Mouse (Mus musculus): ENCODE results near the gene Slc5a11.

Gene Slc5a11

DNA sequence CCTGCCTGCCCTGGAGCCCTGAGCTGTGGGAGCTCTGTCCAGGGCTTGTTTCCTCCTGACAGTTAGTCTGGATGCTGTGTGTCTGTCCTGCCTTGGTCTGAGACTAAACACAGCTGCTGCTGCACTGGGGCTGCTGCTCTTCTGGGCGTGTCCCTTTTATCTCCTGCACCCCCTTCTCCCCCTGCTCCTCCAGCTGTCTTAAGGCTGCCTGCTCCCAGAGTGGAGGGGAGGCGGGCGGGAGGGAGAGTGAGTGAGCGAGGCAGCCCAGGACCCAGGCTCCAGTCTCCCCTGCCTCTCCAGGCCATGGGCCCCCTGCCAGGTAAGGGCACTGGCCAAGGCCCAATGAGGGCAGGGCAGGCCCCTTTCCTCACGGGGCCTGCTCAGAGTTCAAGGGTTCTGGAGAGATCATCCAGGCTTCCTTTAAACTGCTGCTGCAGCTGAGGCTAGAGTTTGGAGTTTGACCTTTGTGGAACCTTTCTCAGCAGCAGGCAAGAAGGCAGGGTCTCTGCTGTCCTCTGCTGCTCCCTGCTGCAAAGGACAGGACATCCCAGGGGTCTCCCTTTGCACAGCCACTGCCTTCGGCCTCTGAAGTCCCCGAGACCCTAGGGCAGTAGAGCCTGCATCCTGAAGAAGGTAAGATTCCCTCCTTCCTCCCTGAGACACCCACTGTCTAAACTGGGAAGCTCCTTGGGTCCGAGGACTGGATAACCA, at the start of gene Slc5a11:
Gene Slc5a11 (plus strand): TSS at position 416 of the 711 bp plus-strand sequence.
- no peak for DNase-seq

DNA sequence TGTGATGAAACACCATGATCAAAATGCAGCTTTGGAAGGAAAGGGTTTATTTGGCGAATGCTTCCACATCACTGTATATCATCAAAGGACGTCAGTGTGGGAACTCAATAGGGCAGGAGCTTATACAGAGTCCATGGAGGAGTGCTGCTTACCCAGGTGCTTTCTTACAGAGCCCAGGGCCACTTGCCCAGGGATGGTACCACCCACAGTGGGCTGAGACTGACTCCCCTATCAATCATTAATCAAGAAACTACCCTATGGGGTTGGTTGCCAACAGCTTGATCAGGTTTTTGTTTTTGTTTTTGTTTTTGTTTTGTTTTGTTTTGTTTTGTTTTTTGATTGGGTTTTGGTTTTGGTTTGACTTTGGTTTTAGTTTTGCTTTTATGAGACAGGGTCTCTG, 47.1 kb upstream of the Slc5a11 start:
- DNase-seq = no peak

DNA sequence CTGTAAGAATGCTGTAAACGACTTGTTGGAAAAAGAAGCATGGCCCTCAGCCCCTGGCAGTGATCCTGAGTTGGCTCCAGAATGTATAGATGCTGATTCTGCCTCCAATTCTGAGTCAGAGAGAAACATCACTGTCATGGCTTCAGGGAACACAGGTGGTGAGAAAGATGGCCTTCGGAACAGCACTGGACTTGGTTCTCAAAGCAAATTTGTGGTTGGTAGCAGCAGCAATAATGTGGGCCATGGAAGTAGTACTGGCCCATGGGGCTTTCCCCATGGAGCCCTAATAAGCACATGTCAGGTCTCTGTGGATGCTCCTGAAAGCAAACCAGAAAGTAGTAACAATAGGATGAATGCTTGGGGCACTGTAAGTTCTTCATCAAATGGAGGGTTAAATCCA, 45.0 kb upstream of the Slc5a11 start:
- DNase-seq = no peak

DNA sequence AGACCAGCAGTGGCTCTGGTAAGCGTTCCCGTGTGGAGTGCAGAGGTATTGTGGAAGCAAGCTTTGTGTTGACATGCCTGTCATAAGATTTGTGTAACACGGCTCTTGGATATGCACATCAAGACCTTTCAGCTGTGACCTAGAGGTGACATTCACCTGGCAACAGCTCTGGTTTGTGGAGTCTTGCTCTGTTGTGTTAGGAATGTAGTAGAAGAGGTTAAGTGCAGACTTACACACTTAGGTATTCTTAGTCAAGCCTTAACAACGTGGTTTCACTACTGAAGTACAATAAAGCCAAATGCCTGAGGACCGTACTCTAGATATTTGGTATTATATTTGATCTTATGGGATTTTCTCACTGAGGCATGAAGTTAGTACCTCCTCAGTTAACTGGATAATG, 42.5 kb upstream of the Slc5a11 start:
- DNase-seq = no peak

DNA sequence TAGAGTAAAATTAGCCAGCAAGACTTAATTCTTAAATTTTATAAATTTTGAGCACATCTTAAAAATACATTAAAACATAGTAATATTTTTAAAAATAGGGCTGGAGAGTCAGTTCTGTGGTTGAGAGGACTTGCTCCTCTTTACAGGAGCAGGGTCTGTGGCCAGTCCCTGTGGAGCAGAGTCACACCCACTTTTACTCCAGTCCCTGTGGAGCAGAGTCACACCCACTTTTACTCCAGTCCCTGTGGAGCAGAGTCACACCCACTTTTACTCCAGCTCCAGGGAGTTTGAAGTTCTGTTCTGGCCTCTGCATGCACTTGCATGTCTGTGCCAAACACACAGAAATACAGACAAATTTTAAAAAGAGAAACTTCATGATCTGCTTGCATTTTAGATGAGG, 37.4 kb upstream of the Slc5a11 start:
- DNase-seq = no peak

DNA sequence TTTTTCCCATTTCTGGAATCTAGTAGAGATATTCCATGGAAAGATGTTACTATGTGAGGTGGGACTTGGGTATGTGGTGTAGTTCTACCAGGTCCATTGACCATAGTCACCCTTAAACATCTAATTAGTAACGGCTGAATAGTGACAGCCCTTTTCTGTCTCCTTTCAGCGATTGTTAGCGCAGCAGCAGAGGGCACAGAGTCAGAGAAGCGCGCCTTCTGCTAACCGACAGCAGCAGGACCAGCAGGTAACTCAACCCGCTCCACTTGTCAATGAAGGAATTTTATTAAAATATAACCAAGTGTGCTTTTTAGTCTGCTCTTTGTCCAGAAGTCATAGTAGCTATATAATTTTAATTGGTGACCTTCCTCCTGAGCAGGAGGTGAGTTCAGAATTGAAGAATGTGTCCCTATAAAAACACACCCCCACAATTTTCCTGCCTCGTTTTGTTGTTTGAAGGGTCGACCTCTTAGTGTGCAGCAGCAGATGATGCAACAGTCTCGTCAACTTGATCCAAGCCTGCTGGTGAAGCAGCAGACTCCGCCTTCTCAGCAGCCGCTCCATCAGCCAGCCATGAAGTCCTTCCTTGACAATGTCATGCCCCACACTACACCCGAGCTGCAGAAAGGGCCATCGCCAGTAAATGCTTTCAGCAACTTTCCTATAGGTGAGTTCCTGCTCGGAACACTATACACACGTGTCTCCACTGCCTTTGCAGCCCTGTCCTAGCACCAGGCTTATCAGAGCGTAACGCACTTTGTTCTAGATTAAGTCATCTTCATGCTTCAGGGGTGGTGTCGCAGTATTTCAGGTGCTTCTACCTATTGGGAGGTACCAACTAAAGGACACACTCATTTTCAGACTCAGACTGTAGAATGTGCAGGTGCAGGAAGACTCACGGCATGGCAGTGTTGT, 32.5 kb upstream of the Slc5a11 start:
- no peak for DNase-seq

DNA sequence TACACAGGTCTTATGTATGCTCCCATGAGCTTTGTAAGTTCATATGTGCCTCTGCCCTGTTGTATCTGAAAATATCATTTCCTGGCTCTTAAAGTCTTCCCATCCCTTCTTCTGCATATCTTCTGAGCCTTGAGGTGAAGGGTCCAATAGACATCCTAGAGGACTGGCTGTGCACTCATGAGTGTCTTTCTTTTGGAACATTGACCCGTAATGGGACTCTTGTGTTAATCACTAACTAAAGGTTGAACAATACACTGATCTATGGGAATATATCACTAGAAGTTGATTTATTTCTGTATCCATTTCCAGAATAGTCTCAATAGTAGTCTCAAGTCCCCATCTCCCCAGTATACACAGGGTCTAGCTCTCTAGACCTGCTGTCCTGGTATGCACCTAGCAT, 29.7 kb upstream of the Slc5a11 start:
- DNase-seq = no peak

DNA sequence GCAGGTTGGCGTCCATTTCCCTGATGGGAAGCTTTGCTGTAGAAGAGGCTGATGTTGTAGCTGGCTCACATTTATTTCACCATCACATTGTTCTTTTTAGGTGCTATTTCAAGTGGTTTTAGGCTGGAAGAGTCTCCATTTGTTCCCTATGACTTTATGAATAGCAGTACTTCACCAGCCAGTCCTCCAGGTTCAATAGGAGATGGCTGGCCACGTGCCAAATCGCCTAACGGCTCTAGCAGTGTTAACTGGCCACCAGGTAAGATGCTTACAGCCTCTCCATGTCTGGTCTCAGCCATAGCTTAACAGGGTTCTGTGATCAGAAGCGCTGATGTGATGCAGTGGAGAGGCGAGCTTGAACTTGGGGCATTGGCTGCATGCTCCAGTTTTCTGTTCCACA, 28.1 kb upstream of the Slc5a11 start:
- DNase-seq = no peak

DNA sequence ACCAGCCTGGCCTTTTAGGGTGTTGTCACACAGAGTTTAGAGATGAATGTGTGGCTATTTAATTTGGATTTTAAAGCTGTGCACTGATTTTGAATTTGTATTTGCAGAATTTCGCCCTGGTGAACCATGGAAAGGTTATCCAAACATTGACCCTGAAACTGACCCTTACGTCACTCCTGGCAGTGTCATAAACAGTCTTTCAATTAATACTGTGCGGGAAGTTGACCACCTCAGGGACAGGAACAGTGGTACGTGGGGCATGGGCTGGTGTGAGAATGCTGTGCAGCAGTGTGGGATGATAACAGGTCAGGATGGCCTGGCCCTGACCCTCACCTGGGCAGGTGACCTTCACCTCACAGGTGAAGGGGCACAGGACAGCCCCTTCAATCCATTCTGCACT, 27.3 kb upstream of the Slc5a11 start:
- DNase-seq = no peak

DNA sequence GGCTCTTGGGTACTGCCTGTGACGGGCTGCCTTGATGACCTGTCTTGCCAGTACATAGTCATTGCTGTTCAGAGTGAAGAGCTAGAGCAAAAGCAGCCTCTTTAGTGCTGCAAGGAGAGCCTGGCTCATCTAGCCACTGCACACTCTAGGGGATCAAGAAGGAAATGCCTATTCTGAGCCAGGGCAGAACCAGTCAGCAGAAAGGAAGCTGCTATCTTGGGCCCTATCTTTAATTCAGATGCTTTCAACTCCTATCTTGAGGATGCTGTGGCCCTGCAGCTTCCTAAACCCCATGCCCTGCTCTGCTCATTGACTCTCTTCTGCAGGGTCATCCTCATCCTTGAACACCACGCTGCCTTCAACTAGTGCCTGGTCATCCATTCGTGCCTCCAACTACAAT, 26.1 kb upstream of the Slc5a11 start:
- no peak for DNase-seq

DNA sequence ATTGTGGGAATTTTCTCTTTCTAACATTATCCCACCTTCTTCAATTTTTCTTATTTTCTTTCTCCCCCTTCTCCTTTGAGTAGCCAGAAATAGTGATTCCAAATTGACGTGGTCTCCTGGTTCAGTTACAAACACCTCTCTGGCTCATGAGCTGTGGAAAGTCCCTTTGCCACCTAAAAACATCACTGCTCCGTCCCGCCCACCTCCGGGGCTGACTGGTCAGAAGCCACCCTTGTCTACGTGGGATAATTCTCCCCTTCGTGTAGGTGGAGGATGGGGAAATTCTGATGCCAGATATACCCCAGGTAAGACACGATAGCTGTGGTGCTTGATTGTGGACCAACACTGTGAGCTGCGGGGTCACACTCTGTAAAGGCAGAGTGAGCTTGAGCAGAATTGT, 24.8 kb upstream of the Slc5a11 start:
- no peak for DNase-seq

DNA sequence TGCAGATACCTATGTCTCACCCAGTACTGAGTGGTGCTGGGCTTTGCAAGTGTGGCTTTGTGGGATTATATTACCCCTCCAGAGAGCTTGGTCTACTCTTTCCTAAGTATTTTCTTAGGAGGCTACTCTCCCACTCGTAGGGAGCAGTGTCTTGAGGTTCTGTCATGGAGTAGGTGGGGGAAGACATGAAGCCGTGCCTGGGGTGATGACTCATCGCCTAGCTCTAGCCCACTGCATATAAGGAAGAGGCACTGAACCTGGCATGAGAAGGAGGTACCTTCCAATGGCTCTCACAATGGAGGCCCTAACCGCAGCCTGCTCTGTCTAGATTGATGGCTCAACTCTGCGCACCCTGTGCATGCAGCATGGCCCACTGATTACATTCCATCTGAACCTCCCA, 22.8 kb upstream of the Slc5a11 start:
- DNase-seq = no peak

DNA sequence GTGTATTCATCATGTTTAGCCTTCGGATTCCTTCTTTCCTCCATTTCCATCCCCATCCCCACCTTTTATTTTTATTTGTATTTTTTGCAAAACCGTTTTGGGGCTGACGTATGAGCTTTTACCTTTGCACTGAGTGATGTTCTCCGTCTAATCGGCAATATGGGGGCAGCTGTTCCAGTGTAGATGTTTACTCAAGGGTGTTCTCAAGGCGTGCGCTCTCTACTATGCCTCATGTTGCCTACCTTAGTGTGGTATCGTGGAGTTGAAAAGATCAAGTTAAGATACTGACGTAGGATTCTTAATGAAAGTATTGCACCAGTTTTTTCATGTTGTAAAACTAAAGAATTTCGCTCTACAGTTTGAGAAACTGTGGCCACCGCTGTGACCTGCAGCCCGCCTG, 21.4 kb upstream of the Slc5a11 start:
- no peak for DNase-seq

DNA sequence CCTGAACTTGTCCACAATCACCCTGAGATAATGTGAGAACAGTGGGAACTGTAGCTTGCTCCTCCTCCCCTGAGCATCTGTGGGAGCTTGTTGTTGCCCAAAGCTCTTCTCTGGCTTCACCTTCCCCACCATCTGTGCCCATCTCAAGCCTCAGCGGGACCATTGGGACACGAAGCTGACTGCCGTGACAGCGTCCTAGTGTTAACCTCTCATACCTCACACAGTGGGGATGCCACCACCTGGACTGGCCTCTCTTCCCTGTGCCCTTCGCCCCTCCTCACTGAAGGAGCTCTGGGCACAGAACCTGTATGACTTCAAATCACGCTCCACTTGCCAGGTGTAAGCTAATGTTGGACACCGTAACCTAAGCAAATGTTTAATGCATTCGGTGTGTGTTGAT, 19.9 kb upstream of the Slc5a11 start:
- DNase-seq = no peak

DNA sequence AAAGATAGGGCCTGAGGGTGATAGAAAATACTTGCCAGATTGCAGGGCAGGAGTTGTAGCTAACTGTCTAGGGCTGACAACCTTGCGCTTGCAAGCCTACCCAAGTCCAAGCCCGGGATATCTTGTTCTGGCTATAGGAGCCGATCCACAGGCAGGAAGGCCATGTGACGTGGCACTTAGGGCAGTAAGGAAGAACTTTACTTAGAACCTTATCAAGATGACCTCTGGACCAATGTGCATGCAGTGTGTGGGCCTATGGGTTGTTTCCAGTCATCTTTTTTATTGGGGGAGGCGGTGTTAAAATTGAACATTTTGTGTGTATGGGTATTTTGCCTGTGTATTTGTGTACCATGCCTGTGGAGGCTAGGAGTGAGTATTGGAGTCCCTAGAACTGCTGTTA, 18.1 kb upstream of the Slc5a11 start:
- no peak for DNase-seq

DNA sequence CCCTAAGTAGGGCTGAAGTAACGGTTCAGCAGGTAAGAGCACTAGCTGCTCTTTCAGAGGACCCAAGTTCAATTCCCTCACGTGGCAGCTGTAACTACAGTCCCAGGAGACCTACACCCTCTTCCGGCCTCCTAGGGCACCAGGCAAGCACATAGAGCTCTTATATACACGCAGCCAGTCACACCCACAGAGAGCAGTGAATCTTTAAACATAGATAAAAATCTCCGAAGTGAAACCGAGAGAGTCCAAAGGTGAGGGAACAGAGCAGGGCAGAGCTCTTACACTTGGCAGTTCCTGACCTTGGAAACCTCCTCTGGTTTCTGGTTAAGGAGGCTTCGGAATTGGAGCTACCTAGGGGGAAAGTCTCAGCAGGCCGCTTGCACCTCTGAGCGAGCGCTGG, 15.9 kb upstream of the Slc5a11 start:
- no peak for DNase-seq

DNA sequence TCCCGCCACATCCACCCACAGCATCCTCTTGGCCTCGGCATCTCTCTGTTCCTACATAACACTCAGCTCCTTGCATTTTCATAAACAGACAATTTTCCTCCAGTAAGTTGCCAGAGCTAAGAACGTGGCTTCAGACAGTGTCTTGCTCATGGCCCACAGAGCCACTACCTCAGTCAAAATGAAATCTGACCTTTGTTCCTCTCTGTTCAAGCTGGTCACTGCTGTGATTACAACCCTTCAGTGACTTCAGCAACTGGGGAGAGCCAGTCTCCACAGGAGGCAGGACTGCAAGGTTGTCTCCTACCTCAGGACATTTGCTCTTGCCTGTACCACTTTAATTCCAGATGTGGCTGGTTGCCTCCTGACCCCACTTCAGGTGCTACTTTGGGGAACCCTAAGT, 15.4 kb upstream of the Slc5a11 start:
- DNase-seq = no peak

DNA sequence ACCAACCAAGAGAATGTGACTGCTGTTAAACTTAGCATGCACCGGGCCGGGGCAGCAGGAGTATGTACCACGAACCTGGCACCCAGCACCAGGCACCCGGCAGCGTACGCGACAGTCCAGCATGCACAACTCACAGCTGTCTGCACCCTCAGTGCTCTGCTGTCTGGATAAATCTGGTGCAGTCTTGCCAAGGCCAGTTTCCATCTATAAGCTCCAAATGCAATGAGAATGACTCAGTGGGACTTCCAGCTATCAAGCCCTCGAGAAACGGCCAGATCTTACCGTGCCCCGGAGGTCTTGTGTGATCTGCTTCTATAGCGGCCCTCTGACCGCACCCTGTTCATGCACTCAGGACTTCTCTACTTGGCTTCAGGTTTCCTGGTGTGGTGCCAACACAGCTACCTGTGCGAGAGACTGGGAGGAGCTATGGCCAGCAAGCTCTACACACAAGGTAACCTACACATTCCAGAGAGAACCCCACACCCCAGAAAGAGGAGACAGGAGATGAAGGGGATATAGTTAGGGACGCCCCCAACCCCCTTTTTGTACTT, 14.8 kb upstream of the Slc5a11 start:
- no peak for DNase-seq

DNA sequence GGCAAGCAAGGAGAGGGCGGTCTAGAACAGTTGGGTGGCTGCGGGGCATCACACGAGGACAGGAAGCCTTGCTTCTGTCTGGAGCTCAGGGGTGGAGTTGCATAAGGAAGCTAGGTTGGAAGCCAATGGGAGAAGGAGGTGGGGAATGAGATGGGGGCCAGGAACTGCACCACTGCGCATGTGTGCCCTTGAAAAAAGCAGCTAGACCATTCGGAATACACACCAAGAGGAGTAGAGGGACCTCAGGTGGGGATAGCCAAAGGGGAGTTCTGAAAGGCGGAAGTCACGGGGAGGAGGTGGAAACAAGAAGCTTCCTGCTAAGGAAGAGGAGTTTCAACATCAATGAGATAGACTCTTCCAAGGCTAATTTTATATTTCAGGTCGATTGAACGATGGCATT, 13.9 kb upstream of the Slc5a11 start:
- no peak for DNase-seq

DNA sequence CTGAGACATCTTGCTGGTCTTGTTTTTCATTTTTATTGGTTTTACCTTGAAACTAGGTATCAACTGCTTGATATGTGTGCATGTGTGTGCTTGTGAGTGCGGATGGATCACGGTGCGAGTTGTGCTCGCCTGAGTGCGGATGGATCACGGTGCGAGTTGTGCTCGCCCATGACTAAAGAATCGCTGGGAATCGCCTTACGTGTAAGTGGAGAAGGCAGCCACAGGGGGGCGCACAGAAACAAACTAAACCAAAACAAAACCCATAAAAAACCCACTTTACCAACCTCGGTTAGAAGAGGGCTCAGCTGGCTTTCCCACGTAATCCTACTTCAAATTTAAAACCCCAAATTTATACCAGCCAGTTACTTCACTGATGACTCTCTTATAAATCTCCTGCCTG, 9.3 kb upstream of the Slc5a11 start:
- DNase-seq = peak; percentile 42

DNA sequence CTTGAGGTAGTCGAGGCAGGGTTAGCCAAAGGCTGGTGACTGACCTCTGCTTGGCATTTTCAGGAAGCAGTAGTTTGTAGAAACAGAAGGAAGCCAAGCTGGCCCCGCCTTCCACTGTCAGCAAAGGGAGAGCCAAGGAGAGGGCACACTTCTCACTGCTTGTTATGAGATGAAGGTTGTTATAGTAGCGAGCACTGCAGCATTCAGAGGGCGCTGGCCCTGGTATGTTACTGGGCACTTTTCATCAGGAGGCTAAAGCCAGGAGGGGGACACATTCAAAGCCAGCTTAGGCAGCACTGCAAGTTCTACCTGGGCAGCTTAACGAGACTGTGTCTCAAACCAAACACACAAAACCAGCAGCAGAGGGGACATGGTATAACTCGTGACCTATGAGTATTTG, 7.0 kb upstream of the Slc5a11 start:
- DNase-seq = no peak

DNA sequence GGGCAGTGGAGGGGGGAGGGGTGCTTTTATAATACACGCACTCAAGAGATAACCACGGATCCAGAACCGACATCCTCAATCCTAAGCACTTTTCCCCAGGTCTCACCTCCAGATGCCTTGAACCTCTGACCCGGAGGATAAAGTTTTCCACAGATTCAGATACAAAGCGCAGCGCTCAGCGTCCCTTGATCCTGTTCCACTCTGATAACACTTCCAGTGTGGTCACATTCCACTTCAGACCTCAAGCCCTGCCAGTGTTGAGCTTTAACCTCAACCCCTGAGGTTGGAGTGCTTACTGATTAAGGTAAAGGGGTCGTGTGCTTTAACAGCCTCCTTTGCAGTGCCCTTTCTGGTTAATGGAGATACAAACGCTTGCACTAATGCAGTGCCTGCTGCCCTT, 4.7 kb upstream of the Slc5a11 start:
- DNase-seq = no peak

DNA sequence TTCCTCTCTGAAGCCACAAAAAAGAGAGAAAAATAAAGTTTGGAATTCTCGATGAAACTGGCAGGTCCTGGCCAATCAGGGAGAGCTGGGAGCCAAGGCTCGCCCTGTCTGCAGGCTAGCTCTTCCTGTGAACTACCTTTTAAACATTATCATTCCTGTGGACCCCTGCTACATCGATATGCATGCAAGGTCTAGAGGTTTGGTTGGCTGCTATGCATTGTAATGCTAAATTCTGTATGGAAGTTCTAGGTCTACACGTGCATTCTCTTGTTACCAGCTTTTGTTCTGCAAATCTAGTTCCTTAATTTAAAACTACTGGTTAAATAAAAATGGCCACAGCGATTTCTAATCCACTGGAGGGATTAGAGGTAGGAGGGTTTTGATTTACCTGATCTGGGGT, 3.1 kb upstream of the Slc5a11 start:
- no peak for DNase-seq

DNA sequence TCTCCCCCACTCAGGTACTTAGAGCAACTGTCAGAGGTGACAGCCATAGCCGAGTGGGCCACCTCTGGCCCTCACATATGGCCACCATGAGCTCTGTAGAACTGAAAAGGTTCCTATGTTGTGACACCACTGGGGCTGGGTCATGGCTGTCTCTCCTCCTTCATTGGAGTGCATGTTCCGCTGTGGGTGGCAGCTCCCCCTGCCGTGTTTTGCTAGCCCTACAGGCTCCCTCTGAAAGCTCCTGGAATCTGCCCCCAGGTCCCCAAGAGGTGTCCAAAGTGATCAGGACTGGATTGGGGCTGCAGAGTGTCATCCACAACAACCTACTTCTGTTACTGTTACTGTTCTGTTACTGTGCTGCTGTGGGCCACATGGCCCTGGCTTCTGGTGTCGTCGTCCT, 2.3 kb upstream of the Slc5a11 start:
- no peak for DNase-seq

Data from thymus, postnatal 25 days (tissue).